Mouse (Mus musculus): Measurements from ENCODE around the gene Dnajc6. TPM values are rescaled to one million over a fixed set of nuclear protein-coding genes. Genes with fewer than 3 reads are reported as not detected.

Dnajc6 gene
- 66.1 and 76.6 TPM in 2 replicates for polyA plus RNA-seq (2014; fragmentation: Nextera tagmentation; extraction: Ambion mirVana)

- peak within 1 kb of the TSS; percentile 97 for H3K4me2 ChIP-seq (replicated peaks)
- peaks cover 31% of the 10 kb centered on the region for H3K27me3 ChIP-seq (ENCODE audit: control insufficient read depth, insufficient read depth, low read length)
- H3K9ac ChIP-seq, result peak within 1 kb of the TSS; percentile 76
- ATAC-seq (ENCODE audit: low FRiP score), result peak; percentile 56; the same call in 1 of the 2 replicates
- no peaks in the 10 kb centered on the region for H3K36me3 ChIP-seq (replicated peaks; ENCODE audit: control insufficient read depth, insufficient read depth)
- no peaks in the 10 kb centered on the region for H3K9me3 ChIP-seq (ENCODE audit: control insufficient read depth, low read length)
- H3K4me3 ChIP-seq (replicated peaks; ENCODE audit: low read length), result peak within 1 kb of the TSS; percentile 72
- no peak for DNase-seq (ENCODE audit: low spot score)
- WGBS, result under 1% methylated on average over 52 of the region's 57 CpGs
- no peaks in the 10 kb centered on the region; the same call in 1 of the 2 replicates for H3K4me1 ChIP-seq (replicated peaks; ENCODE audit: control insufficient read depth, insufficient read depth, low read length)
- H3K27ac ChIP-seq, result no peak within 1 kb of the TSS
Observed at GRCm38 (mm10) chr4:101496534-101497237, at the start of gene Dnajc6. Gene Dnajc6, plus strand, starts transcription at chr4:101496648.

- DNase-seq (ENCODE audit: low spot score) (no peak), ATAC-seq (ENCODE audit: low FRiP score) (no peak)
- no peak overlapping the region for H3K27ac ChIP-seq
- H3K36me3 ChIP-seq (replicated peaks; ENCODE audit: control insufficient read depth, insufficient read depth), result no peaks in the 10 kb centered on the region
- H3K4me3 ChIP-seq (replicated peaks; ENCODE audit: low read length), result no peak overlapping the region
- 86% methylated on average over 8 of the region's 8 CpGs for WGBS
- H3K9me3 ChIP-seq (ENCODE audit: control insufficient read depth, low read length), result no peaks in the 10 kb centered on the region
- H3K27me3 ChIP-seq (ENCODE audit: control insufficient read depth, insufficient read depth, low read length), result no peaks in the 10 kb centered on the region
- no peak overlapping the region for H3K4me2 ChIP-seq (replicated peaks)
- no peaks in the 10 kb centered on the region for H3K4me1 ChIP-seq (replicated peaks; ENCODE audit: control insufficient read depth, insufficient read depth, low read length)
- H3K9ac ChIP-seq, result no peak overlapping the region
Observed at GRCm38 (mm10) chr4:101448701-101449100, 47.7 kb upstream of the Dnajc6 start.

GRCm38 (mm10) chr4:101449344-101449743 is 47.1 kb upstream of the Dnajc6 start:
- Histone ChIP-seq H3K36me3 (replicated peaks; ENCODE audit: control insufficient read depth, insufficient read depth) (no peaks in the 10 kb centered on the region), H3K27ac (no peak overlapping the region), H3K4me3 (replicated peaks; ENCODE audit: low read length) (no peak overlapping the region), H3K4me1 (replicated peaks; ENCODE audit: control insufficient read depth, insufficient read depth, low read length) (no peaks in the 10 kb centered on the region), H3K27me3 (ENCODE audit: control insufficient read depth, insufficient read depth, low read length) (no peaks in the 10 kb centered on the region), H3K9me3 (ENCODE audit: control insufficient read depth, low read length) (no peaks in the 10 kb centered on the region), H3K9ac (no peak overlapping the region), H3K4me2 (replicated peaks) (no peak overlapping the region)
- WGBS, result 90% methylated on average over 7 of the region's 7 CpGs
- DNase-seq (ENCODE audit: low spot score) (no peak), ATAC-seq (ENCODE audit: low FRiP score) (no peak)

DNA sequence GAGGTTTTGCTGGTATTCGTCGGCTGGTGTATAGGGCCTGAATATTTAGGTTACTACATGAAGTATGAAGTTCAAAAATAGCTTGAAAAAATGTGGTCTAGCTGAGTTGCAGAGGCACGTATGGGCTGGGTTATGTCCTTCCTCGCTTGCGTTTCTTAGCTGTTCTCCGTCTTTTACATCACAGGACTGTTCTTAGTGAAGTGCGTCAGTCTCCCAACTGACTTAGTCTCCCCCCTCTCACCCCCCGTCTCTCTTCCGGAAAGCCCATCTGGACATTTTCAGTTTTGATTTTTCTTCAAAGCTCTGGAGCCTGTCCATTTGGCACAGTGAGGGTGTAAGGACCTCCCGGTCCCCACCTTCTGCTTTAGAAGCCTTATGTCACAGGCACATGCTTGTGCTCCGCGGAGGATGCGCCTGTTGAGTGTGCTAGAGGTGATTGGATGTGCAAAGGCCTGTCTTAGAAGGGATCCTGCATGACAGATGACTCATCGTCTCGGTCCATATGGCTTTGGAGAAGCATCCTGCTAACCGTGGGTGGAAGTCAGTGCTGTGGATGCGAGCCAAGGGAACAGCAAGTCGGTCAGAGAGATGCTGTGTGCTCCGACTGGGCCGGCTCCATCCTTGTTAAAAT is 46.2 kb upstream of the Dnajc6 start:
- peak; percentile 25 for DNase-seq (ENCODE audit: low spot score)
- H3K36me3 ChIP-seq (replicated peaks; ENCODE audit: control insufficient read depth, insufficient read depth), result no peaks in the 10 kb centered on the region

DNA sequence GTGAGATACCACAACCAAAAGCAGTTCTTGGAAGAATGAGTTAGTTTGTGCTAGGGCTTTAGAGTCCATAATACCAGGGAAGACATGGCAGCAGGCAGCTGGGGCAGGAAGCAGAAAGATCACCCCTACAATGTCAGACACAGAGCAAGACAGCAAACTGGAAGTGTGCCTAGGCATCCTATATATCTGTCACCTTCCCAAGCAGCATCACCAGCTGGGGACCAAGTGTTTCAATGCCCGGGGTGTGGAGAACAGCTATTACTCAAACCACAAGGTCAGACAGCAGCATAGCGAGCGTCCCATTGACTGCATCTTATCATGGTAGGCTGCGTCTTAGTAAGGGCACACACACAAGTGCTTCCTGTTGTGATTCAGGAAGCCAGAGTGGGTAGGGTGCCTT is 45.4 kb upstream of the Dnajc6 start:
- H3K36me3 ChIP-seq (replicated peaks; ENCODE audit: control insufficient read depth, insufficient read depth), result no peaks in the 10 kb centered on the region
- no peak overlapping the region for H3K9ac ChIP-seq
- H3K27me3 ChIP-seq (ENCODE audit: control insufficient read depth, insufficient read depth, low read length), result no peaks in the 10 kb centered on the region
- 86% methylated on average over 4 of the region's 4 CpGs for WGBS
- H3K27ac ChIP-seq, result no peak overlapping the region
- no peak overlapping the region for H3K4me2 ChIP-seq (replicated peaks)
- DNase-seq (ENCODE audit: low spot score) (no peak), ATAC-seq (ENCODE audit: low FRiP score) (no peak)
- H3K4me1 ChIP-seq (replicated peaks; ENCODE audit: control insufficient read depth, insufficient read depth, low read length), result no peaks in the 10 kb centered on the region
- H3K4me3 ChIP-seq (replicated peaks; ENCODE audit: low read length), result no peak overlapping the region
- no peaks in the 10 kb centered on the region for H3K9me3 ChIP-seq (ENCODE audit: control insufficient read depth, low read length)

More for the DNA sequence above, 46.2 kb upstream of the Dnajc6 start:
- ATAC-seq (ENCODE audit: low FRiP score), result peak; percentile 55; the same call in 1 of the 2 replicates
- H3K27me3 ChIP-seq (ENCODE audit: control insufficient read depth, insufficient read depth, low read length), result no peaks in the 10 kb centered on the region
- H3K4me2 ChIP-seq (replicated peaks), result no peak overlapping the region
- H3K4me3 ChIP-seq (replicated peaks; ENCODE audit: low read length), result no peak overlapping the region
- no peaks in the 10 kb centered on the region for H3K4me1 ChIP-seq (replicated peaks; ENCODE audit: control insufficient read depth, insufficient read depth, low read length)
- no peak overlapping the region for H3K9ac ChIP-seq
- WGBS, result 87% methylated on average over 20 of the region's 20 CpGs
- H3K9me3 ChIP-seq (ENCODE audit: control insufficient read depth, low read length), result no peaks in the 10 kb centered on the region
- H3K27ac ChIP-seq, result no peak overlapping the region

DNA sequence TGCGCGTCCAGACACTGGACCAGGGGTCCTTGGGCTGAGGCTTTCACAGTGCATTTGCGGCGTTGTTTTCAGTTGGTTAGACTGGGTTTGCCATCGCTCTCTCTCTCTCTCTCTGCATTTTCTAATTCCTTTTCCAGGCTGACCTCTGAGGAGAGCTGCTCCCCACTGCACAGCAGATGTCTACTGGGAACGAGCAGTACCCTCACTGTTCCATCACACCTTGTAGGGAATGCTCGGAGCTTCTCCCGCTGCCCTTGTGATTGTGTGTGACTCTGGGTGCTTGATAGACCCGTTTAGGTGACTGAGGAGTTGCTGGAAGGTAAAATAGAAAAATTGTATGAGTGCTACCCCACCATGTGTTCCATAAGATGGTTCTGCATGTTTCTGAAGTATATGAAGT is 43.6 kb upstream of the Dnajc6 start:
- Histone ChIP-seq H3K9me3 (ENCODE audit: control insufficient read depth, low read length) (no peaks in the 10 kb centered on the region), H3K27me3 (ENCODE audit: control insufficient read depth, insufficient read depth, low read length) (no peaks in the 10 kb centered on the region), H3K9ac (no peak overlapping the region), H3K4me1 (replicated peaks; ENCODE audit: control insufficient read depth, insufficient read depth, low read length) (no peaks in the 10 kb centered on the region), H3K27ac (no peak overlapping the region), H3K4me3 (replicated peaks; ENCODE audit: low read length) (no peak overlapping the region), H3K36me3 (replicated peaks; ENCODE audit: control insufficient read depth, insufficient read depth) (no peaks in the 10 kb centered on the region), H3K4me2 (replicated peaks) (no peak overlapping the region)
- 94% methylated on average over 9 of the region's 9 CpGs for WGBS
- DNase-seq (ENCODE audit: low spot score) (no peak), ATAC-seq (ENCODE audit: low FRiP score) (no peak)

GRCm38 (mm10) chr4:101457176-101457575 is 39.3 kb upstream of the Dnajc6 start:
- Histone ChIP-seq H3K4me3 (replicated peaks; ENCODE audit: low read length) (no peak overlapping the region), H3K4me2 (replicated peaks) (no peak overlapping the region), H3K27ac (no peak overlapping the region), H3K9ac (no peak overlapping the region), H3K36me3 (replicated peaks; ENCODE audit: control insufficient read depth, insufficient read depth) (no peaks in the 10 kb centered on the region), H3K27me3 (ENCODE audit: control insufficient read depth, insufficient read depth, low read length) (no peaks in the 10 kb centered on the region), H3K9me3 (ENCODE audit: control insufficient read depth, low read length) (no peaks in the 10 kb centered on the region), H3K4me1 (replicated peaks; ENCODE audit: control insufficient read depth, insufficient read depth, low read length) (no peaks in the 10 kb centered on the region)
- WGBS, result 92% methylated on average over 8 of the region's 8 CpGs
- DNase-seq (ENCODE audit: low spot score) (no peak), ATAC-seq (ENCODE audit: low FRiP score) (no peak)

- Histone ChIP-seq H3K9me3 (ENCODE audit: control insufficient read depth, low read length) (no peaks in the 10 kb centered on the region), H3K9ac (no peak overlapping the region), H3K27me3 (ENCODE audit: control insufficient read depth, insufficient read depth, low read length) (no peaks in the 10 kb centered on the region), H3K4me2 (replicated peaks) (no peak overlapping the region), H3K36me3 (replicated peaks; ENCODE audit: control insufficient read depth, insufficient read depth) (no peaks in the 10 kb centered on the region), H3K27ac (no peak overlapping the region), H3K4me1 (replicated peaks; ENCODE audit: control insufficient read depth, insufficient read depth, low read length) (no peaks in the 10 kb centered on the region), H3K4me3 (replicated peaks; ENCODE audit: low read length) (no peak overlapping the region)
- 48% methylated on average over 2 of the region's 2 CpGs for WGBS
- no peak for ATAC-seq (ENCODE audit: low FRiP score)
- peak; percentile 74 for DNase-seq (ENCODE audit: low spot score)
Observed at GRCm38 (mm10) chr4:101458341-101458740, 38.1 kb upstream of the Dnajc6 start.

DNA sequence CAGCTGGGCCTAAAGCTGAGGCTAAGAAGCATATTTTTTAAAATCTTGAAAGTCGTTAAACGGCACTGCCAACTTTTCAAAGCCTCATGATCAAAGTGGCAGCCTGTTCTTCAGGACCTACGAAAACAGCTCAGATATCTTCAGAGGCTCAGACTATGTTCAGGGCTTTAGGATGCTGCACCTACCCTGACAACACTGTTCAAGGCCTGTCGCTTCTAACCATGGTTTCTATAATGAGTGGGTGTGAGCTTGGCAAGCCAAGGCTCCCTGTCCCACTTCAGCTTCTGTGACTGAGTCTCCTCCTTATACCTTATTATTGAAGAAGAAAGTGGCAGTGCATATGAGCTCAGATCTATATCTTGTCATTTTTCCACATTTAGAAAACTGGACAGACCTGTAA is 37.1 kb upstream of the Dnajc6 start:
- H3K9ac ChIP-seq, result no peak overlapping the region
- ATAC-seq (ENCODE audit: low FRiP score) (no peak), DNase-seq (ENCODE audit: low spot score) (no peak)
- no peaks in the 10 kb centered on the region for H3K36me3 ChIP-seq (replicated peaks; ENCODE audit: control insufficient read depth, insufficient read depth)
- no peaks in the 10 kb centered on the region for H3K9me3 ChIP-seq (ENCODE audit: control insufficient read depth, low read length)
- H3K4me1 ChIP-seq (replicated peaks; ENCODE audit: control insufficient read depth, insufficient read depth, low read length), result no peaks in the 10 kb centered on the region
- no peak overlapping the region for H3K4me2 ChIP-seq (replicated peaks)
- H3K27me3 ChIP-seq (ENCODE audit: control insufficient read depth, insufficient read depth, low read length), result no peaks in the 10 kb centered on the region
- no peak overlapping the region for H3K4me3 ChIP-seq (replicated peaks; ENCODE audit: low read length)
- WGBS, result 87% methylated on average over 4 of the region's 4 CpGs
- H3K27ac ChIP-seq, result no peak overlapping the region

Data from hindbrain, embryonic 14.5 days (tissue).